Mouse (Mus musculus) ES-E14 (cell line): ENCODE data around the gene Zkscan17.

Source experiments
- HCFC1 ChIP-seq: IDR thresholded peaks from 2 replicates; pipeline ENCODE4 v1.6.1; 2012; ENCODE audit warnings: low read length, inconsistent platforms, borderline replicate concordance; ENCODE audit not compliant: insufficient read depth
- MAFK ChIP-seq: IDR thresholded peaks from 2 replicates; pipeline ENCODE4 v1.6.1; 2014; ENCODE audit warnings: mild to moderate bottlenecking, low read depth, low read length, inconsistent platforms; ENCODE audit not compliant: insufficient read depth
- ZC3H11A ChIP-seq: IDR thresholded peaks from 2 replicates; pipeline ENCODE4 v1.6.1; 2012; ENCODE audit warnings: low read depth, mild to moderate bottlenecking, inconsistent platforms, low read length, borderline replicate concordance
- ZNF384 ChIP-seq: IDR thresholded peaks from 2 replicates; pipeline ENCODE4 v1.6.1; 2012; ENCODE audit warnings: low read depth, low read length, inconsistent platforms

DNA sequence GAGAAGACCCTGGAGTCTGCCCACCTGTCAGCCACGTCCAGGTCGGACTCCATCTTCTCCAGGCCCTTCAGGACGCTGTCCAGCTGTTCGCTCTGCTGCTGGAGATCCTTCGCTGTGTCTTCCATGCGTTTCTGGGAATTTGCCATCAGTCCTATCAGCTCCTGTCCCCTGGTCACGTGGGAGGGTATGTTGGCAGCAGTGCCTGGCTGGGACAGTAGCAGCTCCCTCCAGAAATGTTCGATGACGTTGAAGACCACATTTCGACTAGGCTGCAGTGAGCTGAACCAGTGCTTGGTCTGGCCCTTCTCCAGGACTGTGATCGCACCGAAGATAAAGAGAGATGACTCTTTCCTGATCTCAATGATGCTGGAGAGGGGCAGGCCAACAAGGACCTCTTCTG, 88.6 kb downstream of the Zkscan17 start:
- no peak for TF ChIP-seq ZC3H11A
- no peak for TF ChIP-seq MAFK
- TF ChIP-seq ZNF384 = no peak
- TF ChIP-seq HCFC1 = no peak
